Mouse (Mus musculus) megakaryocyte, adult 5-6 weeks (primary cell): ENCODE results near the gene Agxt. TPM values are rescaled to one million over a fixed set of nuclear protein-coding genes. Genes with fewer than 3 reads are reported as not detected.

ENCODE experiments used
- ATAC-seq: 2 replicates; pipeline ENCODE4 v1.8.0; 2016; ENCODE audit warnings: mild to moderate bottlenecking, inconsistent platforms; ENCODE audit not compliant: poor library complexity, severe bottlenecking
- total RNA-seq, 2 experiments: library from RNA; stranded (forward) in 1 of 2; stranded (reverse) in 1 of 2; fragments of 153-499, 151-499 nt in 1 of 2; fragments of 221-1000, 200-1000 nt in 1 of 2; gene quantifications; 2 replicates each; pipeline versions ENCODE4 v1.2.3 to v1.2.4; 2015 to 2017

Agxt gene
- total RNA-seq (2015) (not detected in 2 replicates), total RNA-seq (2017) (not detected in 2 replicates)

- ATAC-seq: no peak
These were observed at the start of gene Agxt for GRCm38 (mm10) chr1:93135036-93135526. Gene Agxt (plus strand): TSS chr1:93135240.

GRCm38 (mm10) chr1:93092582-93092981, 42.5 kb upstream of the Agxt start:
- no peak for ATAC-seq

GRCm38 (mm10) chr1:93098956-93099355, 36.1 kb upstream of the Agxt start:
- no peak for ATAC-seq

- no peak for ATAC-seq
These were observed 34.8 kb upstream of the Agxt start for GRCm38 (mm10) chr1:93100243-93100575.

- no peak for ATAC-seq
These were observed 34.2 kb upstream of the Agxt start for GRCm38 (mm10) chr1:93100576-93101491.

- no peak for ATAC-seq
These were observed 33.4 kb upstream of the Agxt start, which contains the start of gene Kif1a for GRCm38 (mm10) chr1:93101571-93102061. Gene Kif1a (minus strand): TSS chr1:93101951.

GRCm38 (mm10) chr1:93102700-93103099, 32.3 kb upstream of the Agxt start:
- no peak for ATAC-seq

GRCm38 (mm10) chr1:93114713-93115463, 20.2 kb upstream of the Agxt start:
- ATAC-seq: peak; percentile 84

GRCm38 (mm10) chr1:93115471-93115870, 19.6 kb upstream of the Agxt start:
- no peak for ATAC-seq

GRCm38 (mm10) chr1:93118816-93119215, 16.2 kb upstream of the Agxt start:
- ATAC-seq: no peak

GRCm38 (mm10) chr1:93123179-93123854, 11.7 kb upstream of the Agxt start:
- no peak for ATAC-seq

- peak; percentile 30; the same call in 1 of the 2 replicates for ATAC-seq
These were observed 11.0 kb upstream of the Agxt start for GRCm38 (mm10) chr1:93124066-93124465.

- peak; percentile 88 for ATAC-seq
These were observed 9.8 kb upstream of the Agxt start for GRCm38 (mm10) chr1:93125256-93125655.

GRCm38 (mm10) chr1:93128209-93128608, 6.8 kb upstream of the Agxt start:
- ATAC-seq: no peak

GRCm38 (mm10) chr1:93128710-93129349, 6.2 kb upstream of the Agxt start:
- no peak for ATAC-seq

- ATAC-seq: no peak
These were observed 4.6 kb upstream of the Agxt start for GRCm38 (mm10) chr1:93130242-93130983.

GRCm38 (mm10) chr1:93132676-93133075, 2.4 kb upstream of the Agxt start:
- no peak for ATAC-seq

GRCm38 (mm10) chr1:93138534-93138933, 3.5 kb downstream of the Agxt start:
- no peak for ATAC-seq

- no peak for ATAC-seq
These were observed 4.7 kb downstream of the Agxt start for GRCm38 (mm10) chr1:93139713-93140112.

GRCm38 (mm10) chr1:93142871-93143270, 7.8 kb downstream of the Agxt start:
- ATAC-seq: no peak
